Mouse (Mus musculus) spleen, postnatal 4 days (tissue): ENCODE data around the gene Racgap1.

Source experiments
- DNase-seq, 2 experiments: peaks; one replicate each; pipeline ENCODE4 v3.0.0; 2022; ENCODE audit warnings: low spot score in 2 of 2

Racgap1 gene

GRCm38 (mm10) chr15:99590429-99591084 is 60.9 kb downstream of the Racgap1 start, which contains the start of gene Aqp5:
Gene Aqp5 (plus strand): TSS chr15:99590782.
- no peak for DNase-seq

GRCm38 (mm10) chr15:99589704-99590103 is 61.8 kb downstream of the Racgap1 start:
- no peak for DNase-seq

GRCm38 (mm10) chr15:99589237-99589636 is 62.2 kb downstream of the Racgap1 start:
- DNase-seq = no peak

GRCm38 (mm10) chr15:99586525-99586924 is 64.9 kb downstream of the Racgap1 start:
- no peak for DNase-seq

GRCm38 (mm10) chr15:99585741-99586140 is 65.7 kb downstream of the Racgap1 start:
- no peak for DNase-seq

GRCm38 (mm10) chr15:99584407-99585202 is 66.9 kb downstream of the Racgap1 start:
- DNase-seq = no peak

- DNase-seq = no peak
Measured at GRCm38 (mm10) chr15:99583463-99584344, 67.8 kb downstream of the Racgap1 start.

- no peak for DNase-seq
Measured at GRCm38 (mm10) chr15:99578802-99579485, 72.5 kb downstream of the Racgap1 start, which contains the start of gene Aqp2. Gene Aqp2 (plus strand): TSS chr15:99579055.
